Mouse (Mus musculus): Measurements from ENCODE around the gene Blvra. TPM values are rescaled to one million over a fixed set of nuclear protein-coding genes. Genes with fewer than 3 reads are reported as not detected.
"Not testable (repeated sequence)": the region's sequence is repeated elsewhere in the genome, so short reads cannot be mapped to it uniquely, and the experiment has no call there.

Blvra gene
- 100 to 1,000 TPM in 1 of 3 experiments, 10 to 100 TPM in 2; 95.3 to 130 (median 96.5) TPM for polyA plus RNA-seq (2017; shearing (Covaris generic))

- ATAC-seq: peak; percentile 100
Observed at GRCm38 (mm10) chr2:127070435-127070841, at the start of gene Blvra. Blvra (plus strand) TSS chr2:127070665.

- no peak for ATAC-seq
Observed at GRCm38 (mm10) chr2:127035006-127035605, 35.4 kb upstream of the Blvra start.

- no peak for ATAC-seq
Observed at GRCm38 (mm10) chr2:127037299-127037698, 33.2 kb upstream of the Blvra start.

GRCm38 (mm10) chr2:127061471-127061870 lies 9.0 kb upstream of the Blvra start:
- ATAC-seq: no peak

- ATAC-seq: no peak
Observed at GRCm38 (mm10) chr2:127068806-127069205, 1.7 kb upstream of the Blvra start.

- no peak for ATAC-seq
Observed at GRCm38 (mm10) chr2:127069781-127070434, 557 bp upstream of the Blvra start.

GRCm38 (mm10) chr2:127070879-127071278 lies 414 bp downstream of the Blvra start:
- peak; percentile 15 for ATAC-seq

GRCm38 (mm10) chr2:127074116-127074515 lies 3.7 kb downstream of the Blvra start:
- ATAC-seq: no peak

- ATAC-seq: no peak
Observed at GRCm38 (mm10) chr2:127077611-127078010, 7.1 kb downstream of the Blvra start.

GRCm38 (mm10) chr2:127079066-127079465 lies 8.6 kb downstream of the Blvra start:
- ATAC-seq: not testable (repeated sequence)

- no peak for ATAC-seq
Observed at GRCm38 (mm10) chr2:127079881-127080590, 9.6 kb downstream of the Blvra start.

- ATAC-seq: no peak
Observed at GRCm38 (mm10) chr2:127080591-127081218, 10.2 kb downstream of the Blvra start.

- peak; percentile 91 for ATAC-seq
Observed at GRCm38 (mm10) chr2:127086235-127086634, 15.8 kb downstream of the Blvra start.

- not testable (repeated sequence) for ATAC-seq
Observed at GRCm38 (mm10) chr2:127090151-127090550, 19.7 kb downstream of the Blvra start.

- ATAC-seq: no peak
Observed at GRCm38 (mm10) chr2:127092000-127092399, 21.5 kb downstream of the Blvra start.

GRCm38 (mm10) chr2:127108986-127109385 lies 38.5 kb downstream of the Blvra start:
- ATAC-seq: no peak

GRCm38 (mm10) chr2:127121591-127122235 lies 51.2 kb downstream of the Blvra start:
- ATAC-seq: no peak

GRCm38 (mm10) chr2:127128926-127129325 lies 58.5 kb downstream of the Blvra start:
- ATAC-seq: no peak

GRCm38 (mm10) chr2:127131353-127131752 lies 60.9 kb downstream of the Blvra start:
- ATAC-seq: no peak

- peak; percentile 87 for ATAC-seq
Observed at GRCm38 (mm10) chr2:127133621-127134461, 63.4 kb downstream of the Blvra start, which contains the start of gene Ncaph. Ncaph (minus strand) TSS chr2:127133954.

- ATAC-seq: not testable (repeated sequence)
Observed at GRCm38 (mm10) chr2:127135255-127135654, 64.8 kb downstream of the Blvra start.

- no peak for ATAC-seq
Observed at GRCm38 (mm10) chr2:127136979-127137378, 66.5 kb downstream of the Blvra start.
